Mouse (Mus musculus): ENCODE results near the gene Shroom3. TPM values are rescaled to one million over a fixed set of nuclear protein-coding genes. Genes with fewer than 3 reads are reported as not detected.

Shroom3 gene
- polyA plus RNA-seq, 1 experiment, result 1.3 TPM

GRCm38 (mm10) chr5:92809416-92809750, 126.1 kb downstream of the Shroom3 start:
- TF ChIP-seq POLR2A (IDR thresholded peaks at IDR 0.05; ENCODE audit: borderline replicate concordance, control insufficient read depth, low read depth, low read length) (no peak), CTCF (IDR thresholded peaks at IDR 0.05; ENCODE audit: control insufficient read depth, insufficient read depth, low read length) (no peak)
- 54% methylated on average over 13 of the region's 13 CpGs for WGBS
- Histone ChIP-seq H3K27ac (ENCODE audit: control insufficient read depth, insufficient read depth, low read depth, low read length, poor library complexity) (no peak overlapping the region), H3K4me1 (ENCODE audit: control insufficient read depth, insufficient read depth, low read length) (no peaks in the 10 kb centered on the region), H3K4me3 (replicated peaks; ENCODE audit: control insufficient read depth, low read depth, low read length) (no peak overlapping the region)

- Histone ChIP-seq H3K27ac (ENCODE audit: control insufficient read depth, insufficient read depth, low read depth, low read length, poor library complexity) (no peak overlapping the region), H3K4me1 (ENCODE audit: control insufficient read depth, insufficient read depth, low read length) (no peaks in the 10 kb centered on the region), H3K4me3 (replicated peaks; ENCODE audit: control insufficient read depth, low read depth, low read length) (no peak overlapping the region)
- TF ChIP-seq CTCF (IDR thresholded peaks at IDR 0.05; ENCODE audit: control insufficient read depth, insufficient read depth, low read length) (no peak), POLR2A (IDR thresholded peaks at IDR 0.05; ENCODE audit: borderline replicate concordance, control insufficient read depth, low read depth, low read length) (no peak)
- 10% methylated on average over 9 of the region's 9 CpGs for WGBS
Observed at GRCm38 (mm10) chr5:92810922-92811533, 127.8 kb downstream of the Shroom3 start.

- Histone ChIP-seq H3K4me1 (ENCODE audit: control insufficient read depth, insufficient read depth, low read length) (no peaks in the 10 kb centered on the region), H3K4me3 (replicated peaks; ENCODE audit: control insufficient read depth, low read depth, low read length) (no peak overlapping the region), H3K27ac (ENCODE audit: control insufficient read depth, insufficient read depth, low read depth, low read length, poor library complexity) (no peak overlapping the region)
- 79% methylated on average over 7 of the region's 7 CpGs for WGBS
- TF ChIP-seq POLR2A (IDR thresholded peaks at IDR 0.05; ENCODE audit: borderline replicate concordance, control insufficient read depth, low read depth, low read length), result no peak
- no peak for TF ChIP-seq CTCF (IDR thresholded peaks at IDR 0.05; ENCODE audit: control insufficient read depth, insufficient read depth, low read length)
Observed at GRCm38 (mm10) chr5:92811761-92812160, 128.5 kb downstream of the Shroom3 start.

DNA sequence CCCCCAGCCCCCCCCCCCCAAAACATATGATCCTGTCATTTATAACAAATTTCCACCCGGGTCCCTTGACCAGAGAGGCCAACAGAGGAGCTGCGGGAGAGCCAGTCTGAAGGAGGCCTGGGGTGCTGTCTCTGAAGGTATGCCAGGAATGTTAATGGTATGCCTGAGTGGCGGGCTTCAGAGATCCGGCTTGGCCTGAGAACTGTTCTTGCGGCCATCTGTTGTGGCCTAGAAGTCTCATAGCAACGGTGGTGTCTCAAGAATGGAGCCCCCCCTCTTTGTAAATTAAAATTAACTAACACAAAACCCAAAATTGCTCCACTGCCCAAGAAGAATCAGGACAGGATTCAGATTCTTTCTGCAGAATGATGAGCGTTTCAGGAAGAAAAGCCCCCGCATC, 129.7 kb downstream of the Shroom3 start:
- H3K4me3 ChIP-seq (replicated peaks; ENCODE audit: control insufficient read depth, low read depth, low read length), result no peak overlapping the region
- H3K27ac ChIP-seq (ENCODE audit: control insufficient read depth, insufficient read depth, low read depth, low read length, poor library complexity), result no peak overlapping the region
- WGBS, result 69% methylated on average over 8 of the region's 8 CpGs
- H3K4me1 ChIP-seq (ENCODE audit: control insufficient read depth, insufficient read depth, low read length), result no peaks in the 10 kb centered on the region
- TF ChIP-seq CTCF (IDR thresholded peaks at IDR 0.05; ENCODE audit: control insufficient read depth, insufficient read depth, low read length) (no peak), POLR2A (IDR thresholded peaks at IDR 0.05; ENCODE audit: borderline replicate concordance, control insufficient read depth, low read depth, low read length) (no peak)

DNA sequence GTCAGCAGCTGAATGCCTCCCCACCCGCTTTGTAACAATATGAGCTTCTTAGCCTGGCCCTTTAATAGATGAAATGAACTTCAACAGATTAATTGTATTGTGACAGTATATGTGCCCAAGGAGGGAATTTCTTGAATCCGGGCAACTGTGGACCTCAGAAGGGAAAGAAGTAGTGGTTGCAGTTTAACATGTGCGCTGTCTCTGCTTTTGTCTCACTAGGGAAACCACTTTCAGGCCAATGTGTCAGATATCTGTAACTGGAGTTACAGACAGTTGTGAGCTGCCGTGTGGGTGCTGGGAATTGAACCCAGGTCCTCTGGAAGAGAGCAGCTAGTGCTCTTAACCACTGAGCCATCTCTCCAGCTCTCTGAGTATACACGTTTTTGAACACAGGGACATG, 130.3 kb downstream of the Shroom3 start:
- H3K4me3 ChIP-seq (replicated peaks; ENCODE audit: control insufficient read depth, low read depth, low read length), result no peak overlapping the region
- no peak overlapping the region for H3K27ac ChIP-seq (ENCODE audit: control insufficient read depth, insufficient read depth, low read depth, low read length, poor library complexity)
- 78% methylated on average over 5 of the region's 5 CpGs for WGBS
- no peaks in the 10 kb centered on the region for H3K4me1 ChIP-seq (ENCODE audit: control insufficient read depth, insufficient read depth, low read length)
- no peak for TF ChIP-seq POLR2A (IDR thresholded peaks at IDR 0.05; ENCODE audit: borderline replicate concordance, control insufficient read depth, low read depth, low read length)
- no peak for TF ChIP-seq CTCF (IDR thresholded peaks at IDR 0.05; ENCODE audit: control insufficient read depth, insufficient read depth, low read length)

GRCm38 (mm10) chr5:92814621-92815020, 131.4 kb downstream of the Shroom3 start:
- 87% methylated on average over 3 of the region's 3 CpGs for WGBS

DNA sequence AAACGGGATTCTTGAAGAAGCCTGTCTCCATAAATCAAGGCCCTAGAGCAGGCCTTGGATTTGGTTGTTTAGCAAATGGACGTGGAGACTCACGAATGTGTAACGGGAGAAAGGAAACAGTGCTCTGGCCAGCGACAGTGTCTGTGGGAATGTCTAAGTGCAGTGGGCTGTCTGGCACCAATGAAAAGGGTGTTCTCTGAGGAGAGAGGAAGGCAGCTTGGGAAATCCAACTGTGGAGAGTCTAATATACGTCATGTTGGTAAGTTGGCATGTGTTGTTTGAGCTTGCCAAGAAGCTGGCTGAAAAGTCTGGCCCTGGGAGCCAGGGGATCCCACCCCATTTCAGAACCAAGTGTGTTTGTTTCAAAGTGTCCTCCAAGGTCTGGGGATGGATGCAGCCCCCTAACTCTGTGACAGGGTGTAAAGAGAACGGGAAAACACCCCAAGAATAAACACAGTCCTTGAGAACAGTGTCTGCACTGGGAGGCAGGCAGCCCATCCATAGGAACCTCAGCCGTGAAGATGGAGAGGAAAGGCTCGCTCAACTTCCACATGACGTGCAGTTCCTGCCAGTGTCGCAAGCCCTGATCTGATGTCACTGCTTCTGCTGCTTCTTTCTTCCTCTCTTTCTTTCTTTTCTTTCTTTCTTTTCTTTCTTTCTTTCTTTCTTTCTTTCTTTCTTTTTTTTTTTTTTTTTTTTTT, 134.0 kb downstream of the Shroom3 start:
- Histone ChIP-seq H3K4me1 (ENCODE audit: control insufficient read depth, insufficient read depth, low read length) (no peaks in the 10 kb centered on the region), H3K4me3 (replicated peaks; ENCODE audit: control insufficient read depth, low read depth, low read length) (no peak overlapping the region), H3K27ac (ENCODE audit: control insufficient read depth, insufficient read depth, low read depth, low read length, poor library complexity) (no peak overlapping the region)
- 64% methylated on average over 11 of the region's 11 CpGs for WGBS
- no peak for TF ChIP-seq POLR2A (IDR thresholded peaks at IDR 0.05; ENCODE audit: borderline replicate concordance, control insufficient read depth, low read depth, low read length)
- TF ChIP-seq CTCF (IDR thresholded peaks at IDR 0.05; ENCODE audit: control insufficient read depth, insufficient read depth, low read length), result no peak

More at GRCm38 (mm10) chr5:92814621-92815020, 131.4 kb downstream of the Shroom3 start:
- Histone ChIP-seq H3K4me3 (replicated peaks; ENCODE audit: control insufficient read depth, low read depth, low read length) (no peak overlapping the region), H3K27ac (ENCODE audit: control insufficient read depth, insufficient read depth, low read depth, low read length, poor library complexity) (no peak overlapping the region), H3K4me1 (ENCODE audit: control insufficient read depth, insufficient read depth, low read length) (no peaks in the 10 kb centered on the region)
- TF ChIP-seq CTCF (IDR thresholded peaks at IDR 0.05; ENCODE audit: control insufficient read depth, insufficient read depth, low read length) (no peak), POLR2A (IDR thresholded peaks at IDR 0.05; ENCODE audit: borderline replicate concordance, control insufficient read depth, low read depth, low read length) (no peak)

DNA sequence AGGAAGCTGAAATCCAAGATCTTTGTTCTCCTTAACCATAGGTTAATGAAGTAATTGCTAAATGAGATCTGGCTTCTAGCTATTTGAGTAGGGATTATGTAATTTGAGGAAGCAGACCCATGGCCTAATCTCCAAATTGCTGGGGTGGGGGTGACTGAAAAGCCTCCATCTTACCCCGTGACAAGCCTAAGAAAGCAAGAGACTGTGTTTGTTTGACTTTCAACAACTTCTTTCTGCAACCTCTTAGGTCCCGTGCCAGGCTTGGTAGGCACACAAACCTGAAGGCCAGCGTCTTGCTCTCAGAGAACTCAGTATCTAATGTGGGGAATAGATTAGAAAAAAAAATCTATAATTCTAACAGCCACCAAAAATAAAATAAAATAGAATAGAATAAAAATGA, 138.1 kb downstream of the Shroom3 start:
- no peaks in the 10 kb centered on the region for H3K4me1 ChIP-seq (ENCODE audit: control insufficient read depth, insufficient read depth, low read length)
- WGBS, result 66% methylated on average over 3 of the region's 3 CpGs
- H3K4me3 ChIP-seq (replicated peaks; ENCODE audit: control insufficient read depth, low read depth, low read length), result no peak overlapping the region
- H3K27ac ChIP-seq (ENCODE audit: control insufficient read depth, insufficient read depth, low read depth, low read length, poor library complexity), result no peak overlapping the region
- TF ChIP-seq POLR2A (IDR thresholded peaks at IDR 0.05; ENCODE audit: borderline replicate concordance, control insufficient read depth, low read depth, low read length) (no peak), CTCF (IDR thresholded peaks at IDR 0.05; ENCODE audit: control insufficient read depth, insufficient read depth, low read length) (no peak)

Measured in bone marrow, adult 2 months (tissue).